Mouse (Mus musculus): ENCODE measurements around the gene Zfp385b. TPM values are rescaled to one million over a fixed set of nuclear protein-coding genes. Genes with fewer than 3 reads are reported as not detected.

Zfp385b gene
- polyA plus RNA-seq, 1 experiment from 2014 or later, result 3.3 TPM

GRCm38 (mm10) chr2:77691174-77691573, 128.3 kb downstream of the Zfp385b start:
- Histone ChIP-seq H3K36me3 (no peaks in the 10 kb centered on the region), H3K9me3 (no peaks in the 10 kb centered on the region), H3K9ac (no peak overlapping the region), H3K4me1 (no peaks in the 10 kb centered on the region; the same call in 1 of the 2 replicates), H3K4me3 (no peak overlapping the region), H3K27ac (replicated peaks) (no peak overlapping the region), H3K27me3 (replicated peaks) (no peaks in the 10 kb centered on the region), H3K4me2 (no peak overlapping the region)
- ATAC-seq (ENCODE audit: extremely low read depth, insufficient number of reproducible peaks, low FRiP score, low TSS enrichment), result no peak
- 71% methylated on average over 8 of the region's 8 CpGs for WGBS

- 42% methylated on average over 8 of the region's 8 CpGs for WGBS
- no peaks in the 10 kb centered on the region for H3K36me3 ChIP-seq
- no peaks in the 10 kb centered on the region for H3K9me3 ChIP-seq
- H3K4me2 ChIP-seq, result no peak overlapping the region
- no peak overlapping the region for H3K4me3 ChIP-seq
- no peak for ATAC-seq (ENCODE audit: extremely low read depth, insufficient number of reproducible peaks, low FRiP score, low TSS enrichment)
- H3K27ac ChIP-seq (replicated peaks), result no peak overlapping the region
- no peaks in the 10 kb centered on the region; the same call in 1 of the 2 replicates for H3K4me1 ChIP-seq
- H3K27me3 ChIP-seq (replicated peaks), result no peaks in the 10 kb centered on the region
- no peak overlapping the region for H3K9ac ChIP-seq
Observed at GRCm38 (mm10) chr2:77690316-77690715, 129.1 kb downstream of the Zfp385b start.

GRCm38 (mm10) chr2:77688651-77689050, 130.8 kb downstream of the Zfp385b start:
- H3K4me3 ChIP-seq, result no peak overlapping the region
- no peaks in the 10 kb centered on the region for H3K36me3 ChIP-seq
- WGBS, result 85% methylated on average over 4 of the region's 4 CpGs
- no peaks in the 10 kb centered on the region for H3K9me3 ChIP-seq
- H3K27ac ChIP-seq (replicated peaks), result no peak overlapping the region
- no peak overlapping the region for H3K9ac ChIP-seq
- H3K27me3 ChIP-seq (replicated peaks), result no peaks in the 10 kb centered on the region
- no peak for ATAC-seq (ENCODE audit: extremely low read depth, insufficient number of reproducible peaks, low FRiP score, low TSS enrichment)
- no peaks in the 10 kb centered on the region; the same call in 1 of the 2 replicates for H3K4me1 ChIP-seq
- no peak overlapping the region for H3K4me2 ChIP-seq

- no peaks in the 10 kb centered on the region for H3K36me3 ChIP-seq
- no peak overlapping the region for H3K4me2 ChIP-seq
- no peaks in the 10 kb centered on the region for H3K9me3 ChIP-seq
- no peak for ATAC-seq (ENCODE audit: extremely low read depth, insufficient number of reproducible peaks, low FRiP score, low TSS enrichment)
- no peak overlapping the region for H3K27ac ChIP-seq (replicated peaks)
- no peak overlapping the region for H3K9ac ChIP-seq
- 0 out of 2 replicates have a peak, but pooled peaks cover 4% of the 10 kb centered on the region for H3K4me1 ChIP-seq
- no peak overlapping the region for H3K4me3 ChIP-seq
- H3K27me3 ChIP-seq (replicated peaks), result no peaks in the 10 kb centered on the region
- 65% methylated on average over 3 of the region's 3 CpGs for WGBS
Observed at GRCm38 (mm10) chr2:77684088-77684487, 135.4 kb downstream of the Zfp385b start.

GRCm38 (mm10) chr2:77682205-77682604, 137.2 kb downstream of the Zfp385b start:
- Histone ChIP-seq H3K27me3 (replicated peaks) (no peaks in the 10 kb centered on the region), H3K9me3 (no peaks in the 10 kb centered on the region), H3K4me3 (no peak overlapping the region), H3K27ac (replicated peaks) (no peak overlapping the region), H3K36me3 (no peaks in the 10 kb centered on the region), H3K4me2 (no peak overlapping the region), H3K4me1 (0 out of 2 replicates have a peak, but pooled peaks cover 4% of the 10 kb centered on the region), H3K9ac (no peak overlapping the region)
- ATAC-seq (ENCODE audit: extremely low read depth, insufficient number of reproducible peaks, low FRiP score, low TSS enrichment), result no peak
- WGBS, result 71% methylated on average over 5 of the region's 5 CpGs

- Histone ChIP-seq H3K4me3 (no peak overlapping the region), H3K27ac (replicated peaks) (no peak overlapping the region), H3K4me1 (0 out of 2 replicates have a peak, but pooled peaks cover 4% of the 10 kb centered on the region), H3K9me3 (no peaks in the 10 kb centered on the region), H3K4me2 (no peak overlapping the region), H3K9ac (no peak overlapping the region), H3K36me3 (no peaks in the 10 kb centered on the region), H3K27me3 (replicated peaks) (no peaks in the 10 kb centered on the region)
- no peak for ATAC-seq (ENCODE audit: extremely low read depth, insufficient number of reproducible peaks, low FRiP score, low TSS enrichment)
- 61% methylated on average over 5 of the region's 5 CpGs for WGBS
Observed at GRCm38 (mm10) chr2:77681741-77682140, 137.7 kb downstream of the Zfp385b start.

- Histone ChIP-seq H3K9me3 (no peaks in the 10 kb centered on the region), H3K4me1 (peaks cover 17% of the 10 kb centered on the region), H3K4me3 (no peak overlapping the region), H3K9ac (no peak overlapping the region), H3K27ac (replicated peaks) (no peak overlapping the region), H3K4me2 (no peak overlapping the region), H3K36me3 (no peaks in the 10 kb centered on the region), H3K27me3 (replicated peaks) (no peaks in the 10 kb centered on the region)
- 72% methylated on average over 10 of the region's 10 CpGs for WGBS
- no peak for ATAC-seq (ENCODE audit: extremely low read depth, insufficient number of reproducible peaks, low FRiP score, low TSS enrichment)
Observed at GRCm38 (mm10) chr2:77673770-77674169, 145.7 kb downstream of the Zfp385b start.

- no peaks in the 10 kb centered on the region for H3K9me3 ChIP-seq
- no peak overlapping the region for H3K27ac ChIP-seq (replicated peaks)
- WGBS, result 71% methylated on average over 5 of the region's 5 CpGs
- no peaks in the 10 kb centered on the region for H3K36me3 ChIP-seq
- no peak overlapping the region for H3K4me3 ChIP-seq
- peaks cover 17% of the 10 kb centered on the region for H3K4me1 ChIP-seq
- no peaks in the 10 kb centered on the region for H3K27me3 ChIP-seq (replicated peaks)
- no peak overlapping the region for H3K9ac ChIP-seq
- no peak for ATAC-seq (ENCODE audit: extremely low read depth, insufficient number of reproducible peaks, low FRiP score, low TSS enrichment)
- peak overlapping the region; percentile 9; the same call in 1 of the 2 replicates for H3K4me2 ChIP-seq
Observed at GRCm38 (mm10) chr2:77672215-77672905, 147.1 kb downstream of the Zfp385b start.

- H3K36me3 ChIP-seq, result no peaks in the 10 kb centered on the region
- H3K4me2 ChIP-seq, result no peak overlapping the region
- no peaks in the 10 kb centered on the region for H3K27me3 ChIP-seq (replicated peaks)
- ATAC-seq (ENCODE audit: extremely low read depth, insufficient number of reproducible peaks, low FRiP score, low TSS enrichment), result no peak
- H3K4me3 ChIP-seq, result no peak overlapping the region
- H3K9ac ChIP-seq, result no peak overlapping the region
- no peaks in the 10 kb centered on the region for H3K4me1 ChIP-seq
- H3K9me3 ChIP-seq, result no peaks in the 10 kb centered on the region
- no peak overlapping the region for H3K27ac ChIP-seq (replicated peaks)
- 63% methylated on average over 5 of the region's 5 CpGs for WGBS
Observed at GRCm38 (mm10) chr2:77662171-77662570, 157.3 kb downstream of the Zfp385b start.

- ATAC-seq (ENCODE audit: extremely low read depth, insufficient number of reproducible peaks, low FRiP score, low TSS enrichment), result no peak
- H3K4me2 ChIP-seq, result no peak overlapping the region
- no peaks in the 10 kb centered on the region for H3K36me3 ChIP-seq
- H3K9ac ChIP-seq, result no peak overlapping the region
- no peak overlapping the region for H3K4me3 ChIP-seq
- no peaks in the 10 kb centered on the region for H3K9me3 ChIP-seq
- no peaks in the 10 kb centered on the region for H3K4me1 ChIP-seq
- H3K27ac ChIP-seq (replicated peaks), result no peak overlapping the region
- WGBS, result 89% methylated on average over 2 of the region's 2 CpGs
- H3K27me3 ChIP-seq (replicated peaks), result no peaks in the 10 kb centered on the region
Observed at GRCm38 (mm10) chr2:77653686-77654085, 165.8 kb downstream of the Zfp385b start.

GRCm38 (mm10) chr2:77641521-77642170, 177.8 kb downstream of the Zfp385b start:
- Histone ChIP-seq H3K9ac (no peak overlapping the region), H3K4me2 (no peak overlapping the region), H3K36me3 (no peaks in the 10 kb centered on the region), H3K27me3 (replicated peaks) (no peaks in the 10 kb centered on the region), H3K9me3 (no peaks in the 10 kb centered on the region), H3K4me3 (no peak overlapping the region), H3K27ac (replicated peaks) (no peak overlapping the region), H3K4me1 (peaks cover 29% of the 10 kb centered on the region)
- ATAC-seq (ENCODE audit: extremely low read depth, insufficient number of reproducible peaks, low FRiP score, low TSS enrichment), result no peak
- WGBS, result 79% methylated on average over 8 of the region's 8 CpGs

- H3K4me3 ChIP-seq, result no peak overlapping the region
- no peak for ATAC-seq (ENCODE audit: extremely low read depth, insufficient number of reproducible peaks, low FRiP score, low TSS enrichment)
- 15% methylated on average over 5 of the region's 5 CpGs for WGBS
Observed at GRCm38 (mm10) chr2:77639993-77640392, 179.4 kb downstream of the Zfp385b start.

More at GRCm38 (mm10) chr2:77639993-77640392, 179.4 kb downstream of the Zfp385b start:
- Histone ChIP-seq H3K27ac (replicated peaks) (no peak overlapping the region), H3K36me3 (no peaks in the 10 kb centered on the region), H3K4me1 (peaks cover 29% of the 10 kb centered on the region), H3K9me3 (no peaks in the 10 kb centered on the region), H3K27me3 (replicated peaks) (no peaks in the 10 kb centered on the region), H3K9ac (no peak overlapping the region), H3K4me2 (no peak overlapping the region)

All from heart, embryonic 13.5 days (tissue).